Mouse (Mus musculus) cerebellum, adult (tissue): Measurements from ENCODE around the gene Apoa1.

Source experiments
- ATAC-seq: cut with Nextera tagmentation; 2 replicates; pipeline ENCODE4 v1.9.2; 2017; ENCODE audit warnings: mild to moderate bottlenecking, moderate library complexity, mixed read lengths; ENCODE audit not compliant: insufficient number of reproducible peaks, low FRiP score, low TSS enrichment

The Apoa1 gene

GRCm38 (mm10) chr9:46214946-46215337 is 13.4 kb upstream of the Apoa1 start:
- no peak for ATAC-seq

DNA sequence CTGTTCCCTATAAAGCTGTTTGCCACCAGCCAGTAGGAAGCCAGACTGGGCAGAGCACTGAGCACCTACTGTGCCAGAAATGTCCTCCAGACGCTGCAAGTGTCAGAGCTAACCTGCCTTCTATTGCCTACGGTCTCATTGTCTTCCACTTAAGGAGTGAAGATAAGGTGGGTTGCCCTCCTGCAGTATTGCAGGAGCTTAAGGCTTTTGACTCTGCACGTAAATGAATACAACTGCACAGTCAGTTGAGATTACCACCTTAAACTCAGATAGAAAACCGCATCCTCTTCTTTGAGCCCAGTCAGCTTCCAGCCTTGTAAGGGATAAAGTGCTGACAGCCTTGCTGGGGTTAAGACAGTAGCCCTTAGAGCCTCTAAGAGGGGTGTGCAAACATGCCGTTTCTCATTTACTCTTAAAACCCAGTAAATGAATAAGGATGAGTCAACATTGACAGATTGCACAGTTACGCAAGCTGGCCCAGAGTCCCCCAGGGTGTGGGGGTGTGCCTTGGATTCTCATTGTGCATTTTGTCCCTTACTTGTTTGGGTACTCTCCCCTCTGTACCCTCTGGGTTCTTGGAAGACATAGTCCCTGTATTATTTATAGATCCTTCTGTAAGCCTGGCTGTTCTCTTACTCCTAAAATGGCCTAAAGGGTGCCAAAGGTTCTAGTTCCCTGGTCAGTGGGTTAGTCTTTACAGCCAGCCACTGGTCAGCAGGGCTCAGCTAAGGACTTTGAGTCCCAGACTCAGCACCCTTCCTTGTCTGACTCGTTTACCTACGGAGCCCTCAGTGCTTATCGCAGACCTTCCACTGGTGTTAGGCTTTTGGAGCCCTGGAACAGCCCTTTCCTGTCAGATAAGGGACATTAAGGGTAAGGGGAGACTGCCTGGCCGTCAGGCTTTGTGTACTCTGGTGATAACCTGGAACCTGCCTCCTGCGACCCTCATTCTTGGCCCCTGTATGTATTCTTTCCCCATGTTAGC is 12.8 kb upstream of the Apoa1 start:
- ATAC-seq: peak; percentile 45; the same call in 1 of the 2 replicates

GRCm38 (mm10) chr9:46216744-46217470 is 11.5 kb upstream of the Apoa1 start:
- no peak for ATAC-seq

GRCm38 (mm10) chr9:46218176-46218575 is 10.2 kb upstream of the Apoa1 start:
- no peak for ATAC-seq

DNA sequence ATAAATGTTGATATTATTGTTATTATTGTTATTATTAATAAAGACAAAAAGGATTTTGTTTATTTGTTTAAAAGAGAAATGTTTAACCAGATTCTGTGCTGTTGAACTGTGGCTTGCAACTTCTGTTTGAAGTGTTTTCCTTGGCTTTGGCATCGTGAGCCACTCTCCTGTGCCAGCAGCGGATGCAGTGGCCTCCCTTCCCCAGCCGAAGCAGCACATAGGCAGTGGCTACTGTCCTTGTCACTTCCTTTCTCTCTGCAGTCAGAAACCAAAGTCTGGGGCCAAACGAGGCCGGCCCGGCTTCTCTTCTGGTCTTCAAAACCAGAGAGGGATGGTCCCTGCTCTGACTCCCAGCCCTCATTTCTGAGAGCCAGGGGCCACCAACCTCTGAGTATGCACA is 5.3 kb upstream of the Apoa1 start:
- ATAC-seq: no peak

GRCm38 (mm10) chr9:46224101-46224500 is 4.3 kb upstream of the Apoa1 start:
- ATAC-seq: no peak

DNA sequence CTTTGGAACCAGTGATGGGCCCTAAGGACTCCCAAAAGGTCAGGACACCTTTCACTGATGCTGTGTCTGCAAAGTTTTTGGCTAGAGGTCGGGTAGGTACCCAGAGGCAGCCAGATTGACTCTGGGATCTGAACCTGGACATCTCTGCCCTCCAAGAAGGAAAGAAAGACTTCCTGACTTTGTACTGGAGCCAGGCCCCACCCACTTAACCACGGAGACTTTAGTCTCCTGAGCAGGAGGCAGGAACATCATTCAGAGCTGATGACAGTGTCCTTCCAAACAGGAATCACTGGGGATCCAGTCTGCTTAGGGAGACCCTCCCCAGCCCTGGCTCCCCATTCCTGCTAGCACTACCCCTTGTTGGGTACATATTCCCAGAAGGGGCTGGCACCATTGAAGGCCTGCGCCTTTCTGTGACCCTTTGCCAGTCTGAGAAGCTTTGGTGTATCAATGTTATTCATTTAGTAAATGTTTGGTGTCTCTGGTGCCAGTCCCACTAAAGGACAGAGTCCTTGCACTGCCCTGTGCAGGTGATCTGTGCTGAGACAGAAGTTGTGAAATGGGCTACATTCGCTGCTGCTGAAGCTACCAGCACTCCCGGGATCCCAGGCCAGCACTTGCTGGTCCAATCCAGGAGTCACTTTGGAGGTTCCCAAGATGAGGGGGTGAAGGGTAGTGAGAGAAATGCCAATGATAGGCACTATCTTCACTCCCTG is 3.3 kb upstream of the Apoa1 start:
- ATAC-seq: no peak

DNA sequence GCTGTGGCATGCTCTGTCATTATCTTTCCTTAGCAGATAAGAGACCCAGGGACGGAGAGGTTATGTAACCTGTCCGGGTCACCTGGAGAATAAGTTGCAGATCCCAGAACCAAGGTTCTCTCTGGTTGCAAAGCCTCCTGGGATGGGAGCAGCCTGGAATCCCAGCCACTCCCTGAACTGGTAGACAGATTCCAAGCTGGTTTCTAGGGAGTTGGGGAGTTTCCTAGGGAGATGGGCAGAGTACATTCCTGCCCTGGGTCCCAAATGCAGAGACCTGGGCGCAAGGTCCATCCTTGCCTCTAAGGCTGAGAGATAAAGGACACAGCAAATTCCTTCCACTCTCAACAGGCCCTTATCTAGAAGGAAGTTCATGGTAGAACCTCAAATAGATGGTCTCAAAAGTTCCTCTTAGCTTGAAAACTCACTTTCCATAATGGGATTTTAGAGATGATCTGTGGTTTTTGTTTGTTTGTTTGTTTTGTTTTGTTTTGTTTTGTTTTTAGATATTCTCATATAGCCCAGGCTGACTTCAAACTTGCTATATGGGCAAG is 1.2 kb upstream of the Apoa1 start:
- ATAC-seq: no peak

DNA sequence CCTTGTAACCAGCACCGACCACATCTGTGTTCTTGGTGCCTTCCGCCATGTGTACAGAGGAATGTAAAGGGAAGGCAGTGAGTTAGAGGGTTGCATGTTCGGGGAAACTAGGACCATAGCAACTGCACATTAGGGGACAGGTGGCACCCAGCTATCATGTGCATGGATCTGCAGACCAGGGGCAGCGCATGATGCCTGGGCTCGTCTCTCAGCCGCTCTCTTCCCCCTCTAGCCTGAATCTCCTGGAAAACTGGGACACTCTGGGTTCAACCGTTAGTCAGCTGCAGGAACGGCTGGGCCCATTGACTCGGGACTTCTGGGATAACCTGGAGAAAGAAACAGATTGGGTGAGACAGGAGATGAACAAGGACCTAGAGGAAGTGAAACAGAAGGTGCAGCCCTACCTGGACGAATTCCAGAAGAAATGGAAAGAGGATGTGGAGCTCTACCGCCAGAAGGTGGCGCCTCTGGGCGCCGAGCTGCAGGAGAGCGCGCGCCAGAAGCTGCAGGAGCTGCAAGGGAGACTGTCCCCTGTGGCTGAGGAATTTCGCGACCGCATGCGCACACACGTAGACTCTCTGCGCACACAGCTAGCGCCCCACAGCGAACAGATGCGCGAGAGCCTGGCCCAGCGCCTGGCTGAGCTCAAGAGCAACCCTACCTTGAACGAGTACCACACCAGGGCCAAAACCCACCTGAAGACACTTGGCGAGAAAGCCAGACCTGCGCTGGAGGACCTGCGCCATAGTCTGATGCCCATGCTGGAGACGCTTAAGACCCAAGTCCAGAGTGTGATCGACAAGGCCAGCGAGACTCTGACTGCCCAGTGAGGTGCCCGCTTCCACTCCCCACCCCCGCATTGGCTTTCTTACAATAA is 1.4 kb downstream of the Apoa1 start:
- ATAC-seq: peak; percentile 84

- ATAC-seq: no peak
Measured at GRCm38 (mm10) chr9:46230450-46230975, 2.1 kb downstream of the Apoa1 start.

GRCm38 (mm10) chr9:46235196-46235595 is 6.8 kb downstream of the Apoa1 start:
- ATAC-seq: no peak

DNA sequence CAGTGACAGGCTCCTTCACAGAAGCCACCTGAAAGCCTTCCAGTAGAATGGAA is 7.0 kb downstream of the Apoa1 start, which contains the start of gene Apoc3:
Apoc3 (minus strand) TSS at position 41 of the 53 bp plus-strand sequence.
- no peak for ATAC-seq

- ATAC-seq: no peak
Measured at GRCm38 (mm10) chr9:46235649-46236048, 7.3 kb downstream of the Apoa1 start.

- no peak for ATAC-seq
Measured at GRCm38 (mm10) chr9:46238850-46239249, 10.5 kb downstream of the Apoa1 start.

GRCm38 (mm10) chr9:46240526-46241153 is 12.3 kb downstream of the Apoa1 start, which contains the start of gene Apoa4:
Gene Apoa4 (plus strand): TSS chr9:46240696.
- ATAC-seq: no peak

GRCm38 (mm10) chr9:46241818-46242217 is 13.4 kb downstream of the Apoa1 start:
- ATAC-seq: no peak

GRCm38 (mm10) chr9:46243122-46243521 is 14.7 kb downstream of the Apoa1 start:
- no peak for ATAC-seq

- ATAC-seq: no peak
Measured at GRCm38 (mm10) chr9:46243584-46243983, 15.2 kb downstream of the Apoa1 start.

GRCm38 (mm10) chr9:46246752-46247324 is 18.5 kb downstream of the Apoa1 start:
- peak; percentile 85; the same call in 1 of the 2 replicates for ATAC-seq
